Mouse (Mus musculus): Measurements from ENCODE around the gene Apoa1. TPM values are rescaled to one million over a fixed set of nuclear protein-coding genes. Genes with fewer than 3 reads are reported as not detected.
A peak's percentile ranks its signal among the peaks of the same experiment; 100 is the strongest.

The Apoa1 gene
- total and polyA plus RNA-seq, 3 experiments = 1.8 to 16.1 TPM; not detected in 1

GRCm38 (mm10) chr9:46272070-46272469 lies 43.7 kb downstream of the Apoa1 start (continued):
- no peak for TF ChIP-seq ZC3H11A (IDR thresholded peaks at IDR 0.05; ENCODE audit: low read depth, low read length)
- peak; percentile 70 for TF ChIP-seq TCF12 (IDR thresholded peaks at IDR 0.05; ENCODE audit: low read depth, low read length)
- no peak for TF ChIP-seq RAD21 (IDR thresholded peaks at IDR 0.05; ENCODE audit: low read depth, low read length)
- TF ChIP-seq HCFC1 (IDR thresholded peaks at IDR 0.05; ENCODE audit: low read depth, low read length) = peak; percentile 66
- TF ChIP-seq EP300 (IDR thresholded peaks at IDR 0.05; ENCODE audit: low read depth in 1 of 2, low read length in 2 of 2) = peak; percentile 75 to 81
- no peak for TF ChIP-seq NRF1 (IDR thresholded peaks at IDR 0.05; ENCODE audit: insufficient read depth, low read depth, low read length, poor library complexity, severe bottlenecking)
- TF ChIP-seq MAZ (IDR thresholded peaks at IDR 0.05; ENCODE audit: low read depth, low read length) = no peak
- TF ChIP-seq TAL1 (IDR thresholded peaks at IDR 0.05; ENCODE audit: low read length) = no peak
- no peak for TF ChIP-seq CHD2 (IDR thresholded peaks at IDR 0.05; ENCODE audit: low read length)
- TF ChIP-seq MAFK (IDR thresholded peaks at IDR 0.05; ENCODE audit: borderline replicate concordance, low read depth, low read length) = no peak
- TF ChIP-seq MYC (IDR thresholded peaks at IDR 0.05; ENCODE audit: low read depth, low read length) = peak; percentile 92
- peak; percentile 73 for TF ChIP-seq GATA1 (IDR thresholded peaks at IDR 0.05; ENCODE audit: low read depth, low read length)
- no peak for TF ChIP-seq ZKSCAN1 (IDR thresholded peaks at IDR 0.05; ENCODE audit: low read depth, low read length)
- TF ChIP-seq TBP (IDR thresholded peaks at IDR 0.05; ENCODE audit: low read depth, low read length) = peak; percentile 58; the same call in 1 of the 2 replicates
- peak; percentile 19; the same call in 1 of the 2 replicates for TF ChIP-seq NELFE (IDR thresholded peaks at IDR 0.05; ENCODE audit: low read depth, low read length)
- peak; percentile 93 for TF ChIP-seq MXI1 (IDR thresholded peaks at IDR 0.05; ENCODE audit: low read depth, low read length)
- no peak for TF ChIP-seq JUND (IDR thresholded peaks at IDR 0.05; ENCODE audit: low read depth, low read length)
- peak in 1 of 2 experiments; percentile 58; a peak in 1 of 4 replicates for TF ChIP-seq USF2 (IDR thresholded peaks at IDR 0.05; ENCODE audit: borderline replicate concordance in 1 of 2, insufficient read depth in 1 of 2, low read depth in 1 of 2, low read length in 2 of 2)

GRCm38 (mm10) chr9:46272677-46273454 lies 44.5 kb downstream of the Apoa1 start, which contains the start of gene Zpr1:
TSS of gene Zpr1 (plus strand) at chr9:46273064.
- H3K36me3 ChIP-seq (ENCODE audit: control insufficient read depth in 1 of 2, insufficient read depth in 2 of 2, low read length in 2 of 2) = peaks cover 14 to 19% of the 10 kb centered on the region in 2 experiments
- no peaks in the 10 kb centered on the region for H3K9me3 ChIP-seq (replicated peaks; ENCODE audit: insufficient read depth, low read length)
- peak within 1 kb of the TSS; percentile 90 for H3K9ac ChIP-seq (ENCODE audit: control insufficient read depth, low read depth, low read length, poor library complexity, severe bottlenecking)
- H3K4me3 ChIP-seq (ENCODE audit: control insufficient read depth in 1 of 2, insufficient read depth in 1 of 2, low read depth in 2 of 2, low read length in 2 of 2) = peak within 1 kb of the TSS; percentile 79 to 89
- H3K27ac ChIP-seq (ENCODE audit: control insufficient read depth, low read depth, low read length) = peak within 1 kb of the TSS; percentile 88
- peaks cover 5 to 14% of the 10 kb centered on the region in 2 experiments; a peak in 3 of 4 replicates for H3K4me1 ChIP-seq (ENCODE audit: control insufficient read depth in 1 of 2, insufficient read depth in 2 of 2, low read length in 2 of 2)
- H3K27me3 ChIP-seq (ENCODE audit: control insufficient read depth in 1 of 2, insufficient read depth in 2 of 2, low read length in 2 of 2) = no peaks in the 10 kb centered on the region
- H3K79me2 ChIP-seq (ENCODE audit: control insufficient read depth, insufficient read depth, low read length, poor library complexity) = peaks cover 30% of the 10 kb centered on the region
- peak; percentile 98 for DNase-seq (ENCODE audit: low read depth, low spot score)
- TF ChIP-seq ZKSCAN1 (IDR thresholded peaks at IDR 0.05; ENCODE audit: low read depth, low read length) = no peak
- TF ChIP-seq BHLHE40 (IDR thresholded peaks at IDR 0.05; ENCODE audit: borderline replicate concordance, low read depth, low read length) = no peak
- TF ChIP-seq MXI1 (IDR thresholded peaks at IDR 0.05; ENCODE audit: low read depth, low read length) = peak; percentile 98
- TF ChIP-seq CHD1 (IDR thresholded peaks at IDR 0.05; ENCODE audit: low read depth, low read length) = no peak; the same call in 1 of the 2 replicates
- peak; percentile 46; the same call in 1 of the 2 replicates for TF ChIP-seq KAT2A (conservative IDR thresholded peaks at IDR 0.05; ENCODE audit: low read depth, low read length)
- TF ChIP-seq NRF1 (IDR thresholded peaks at IDR 0.05; ENCODE audit: insufficient read depth, low read depth, low read length, poor library complexity, severe bottlenecking) = no peak
- TF ChIP-seq MAZ (IDR thresholded peaks at IDR 0.05; ENCODE audit: low read depth, low read length) = no peak; the same call in 1 of the 2 replicates
- peak; percentile 61; the same call in 1 of the 2 replicates for TF ChIP-seq TCF12 (IDR thresholded peaks at IDR 0.05; ENCODE audit: low read depth, low read length)
- TF ChIP-seq USF2 (IDR thresholded peaks at IDR 0.05; ENCODE audit: borderline replicate concordance in 1 of 2, insufficient read depth in 1 of 2, low read depth in 1 of 2, low read length in 2 of 2) = no peak
- no peak for TF ChIP-seq GATA1 (IDR thresholded peaks at IDR 0.05; ENCODE audit: low read depth, low read length)
- TF ChIP-seq ZNF384 (IDR thresholded peaks at IDR 0.05; ENCODE audit: low read depth, low read length) = no peak
- TF ChIP-seq NELFE (IDR thresholded peaks at IDR 0.05; ENCODE audit: low read depth, low read length) = peak; percentile 84
- peak; percentile 12; the same call in 1 of the 2 replicates for TF ChIP-seq USF1 (IDR thresholded peaks at IDR 0.05; ENCODE audit: low read depth, low read length)
- TF ChIP-seq POLR2A (IDR thresholded peaks at IDR 0.05; ENCODE audit: control insufficient read depth in 1 of 2, insufficient read depth in 1 of 2, low read depth in 1 of 2, low read length in 2 of 2, poor library complexity in 1 of 2) = peak; percentile 90 to 92
- peak; percentile 82; the same call in 1 of the 2 replicates for TF ChIP-seq MAX (IDR thresholded peaks at IDR 0.05; ENCODE audit: low read length)
- TF ChIP-seq POLR2AphosphoS2 (IDR thresholded peaks at IDR 0.05; ENCODE audit: low read length) = 0 out of 2 replicates have a peak, but pooled peaks have one; percentile 25
- TF ChIP-seq JUND (IDR thresholded peaks at IDR 0.05; ENCODE audit: low read depth, low read length) = no peak
- no peak for TF ChIP-seq ZC3H11A (IDR thresholded peaks at IDR 0.05; ENCODE audit: low read depth, low read length)
- TF ChIP-seq MYB (IDR thresholded peaks at IDR 0.05; ENCODE audit: low read depth, low read length) = no peak
- TF ChIP-seq MEF2A (IDR thresholded peaks at IDR 0.05; ENCODE audit: extremely low read depth, insufficient replicate concordance, low read depth, low read length, poor library complexity, severe bottlenecking) = no peak
- no peak for TF ChIP-seq EP300 (IDR thresholded peaks at IDR 0.05; ENCODE audit: low read depth in 1 of 2, low read length in 2 of 2)
- TF ChIP-seq MYC (IDR thresholded peaks at IDR 0.05; ENCODE audit: low read depth, low read length) = peak; percentile 61; the same call in 1 of the 2 replicates
- no peak for TF ChIP-seq RAD21 (IDR thresholded peaks at IDR 0.05; ENCODE audit: low read depth, low read length)
- no peak for TF ChIP-seq TAL1 (IDR thresholded peaks at IDR 0.05; ENCODE audit: low read length)
- TF ChIP-seq CTCF (IDR thresholded peaks at IDR 0.05 in 2 of 3, conservative IDR thresholded peaks at IDR 0.05 in 1 of 3; ENCODE audit: control insufficient read depth in 1 of 3, insufficient read depth in 1 of 3, low read depth in 2 of 3, low read length in 3 of 3, poor library complexity in 1 of 3, severe bottlenecking in 1 of 3) = peak; percentile 11 to 37 (median 32); a peak in 3 of 6 replicates
